8 mouse cellular contexts compared by ENCODE assay signal in genomic region chr7:138919156-138919944, GRCm38 (mm10). TPM values are rescaled to one million over a fixed set of nuclear protein-coding genes. Genes with fewer than 3 reads are reported as not detected.
DNase-seq lines count a peak whose midpoint lies in the region; ATAC-seq and TF ChIP-seq lines count a peak whose summit lies in the region.

No protein-coding gene starts in this region.

- intact Hi-C loops in left cerebral cortex, postnatal 14 days (cut with DNase I) = no loop called here

- peaks cover 0 to 9% of the 10 kb centered on the region in 2 experiments; a peak in 2 of 4 replicates for H3K4me1 ChIP-seq in liver, embryonic 14.5 days (replicated peaks; ENCODE audit: control insufficient read depth in 2 of 2, insufficient read depth in 2 of 2, low read length in 1 of 2)

- peak overlapping the region; percentile 35 to 50 for H3K4me3 ChIP-seq in liver, embryonic 14.5 days (ENCODE audit: insufficient read depth in 1 of 2, low read depth in 2 of 2, low read length in 2 of 2)

- peak; percentile 34 for TF ChIP-seq EP300 in liver, embryonic 14.5 days (IDR thresholded peaks at IDR 0.05; ENCODE audit: low read depth)

- H3K27me3 ChIP-seq in liver, embryonic 14.5 days (ENCODE audit: control insufficient read depth, insufficient read depth, low read length) = no peaks in the 10 kb centered on the region

- H3K4me2 ChIP-seq in liver, embryonic 14.5 days (ENCODE audit: low read depth) = peak overlapping the region; percentile 60

- DNase-seq in left cerebral cortex, postnatal 14 days (ENCODE audit: low spot score in 2 of 2) = peak; percentile 27 to 52
- DNase-seq in left cerebral cortex, adult 8-10 months (ENCODE audit: low spot score in 2 of 2) = no peak
- peak; percentile 27 to 34 for DNase-seq in cerebellum, postnatal 36 days
- DNase-seq in gastrocnemius, postnatal 25 days = peak; percentile 85
- DNase-seq in liver, embryonic 14.5 days (ENCODE audit: low read depth in 3 of 3, low spot score in 3 of 3) = peak in 1 of 3 experiments; percentile 62
- peak; percentile 42 for DNase-seq in naive thymus-derived CD4-positive, alpha-beta T cell, adult 2 months (ENCODE audit: low read depth)
- DNase-seq in testis, postnatal 10 days (ENCODE audit: low spot score) = peak; percentile 76

- no peaks in the 10 kb centered on the region for H3K9me3 ChIP-seq in liver, embryonic 14.5 days (ENCODE audit: control insufficient read depth, low read length)

- ATAC-seq in inflammation-experienced regulatory T-cells, adult 6 months = peak; percentile 50
- ATAC-seq in liver, embryonic 14.5 days (ENCODE audit: insufficient read depth) = peak; percentile 78

- peak; percentile 39; the same call in 1 of the 2 replicates for TF ChIP-seq CTCF in liver, embryonic 14.5 days (IDR thresholded peaks at IDR 0.05; ENCODE audit: low read depth)

- WGBS in liver, embryonic 14.5 days (ENCODE audit: insufficient replicate concordance) = 1% methylated on average over 26 of the region's 26 CpGs

- H3K27ac ChIP-seq in liver, embryonic 14.5 days = peak overlapping the region; percentile 12; the same call in 1 of the 2 replicates

- peak overlapping the region; percentile 36; the same call in 1 of the 2 replicates for H3K9ac ChIP-seq in liver, embryonic 14.5 days (replicated peaks)

- H3K36me3 ChIP-seq in liver, embryonic 14.5 days (replicated peaks; ENCODE audit: control insufficient read depth, insufficient read depth, low read depth) = no peaks in the 10 kb centered on the region

RNA-seq across cellular contexts. Expression of gene Bnip3, which starts 10.0 kb away (rescaled TPM):
- total RNA-seq in left cerebral cortex, postnatal 14 days (2021) = 100 to 1,000 TPM; 130 to 134 TPM
- 100 to 1,000 TPM; 129 to 161 (median 140) TPM for total RNA-seq in left cerebral cortex, adult 8-10 months (2022)
- 100 to 1,000 TPM; 152 to 182 TPM for total RNA-seq in gastrocnemius, postnatal 25 days (2021)
- polyA plus RNA-seq in inflammation-experienced regulatory T-cells, adult 6 months (2017; shearing (Covaris generic)) = 10 to 100 TPM in 2 of 3 experiments, 1 to 10 TPM in 1; 3.2 to 17.6 (median 14.4) TPM
- 15.0 and 18.7 TPM in 2 replicates for polyA plus RNA-seq in liver, embryonic 14.5 days (2012; rRNA removed)
- polyA plus RNA-seq in liver, embryonic 14.5 days (2014; fragmentation: Nextera tagmentation; extraction: Ambion mirVana) = 63.0 and 77.1 TPM in 2 replicates

RNA-seq across cellular contexts. Expression of gene Jakmip3, which starts 21.2 kb away (rescaled TPM):
- total RNA-seq in left cerebral cortex, postnatal 14 days (2021) = 10 to 100 TPM; 42.1 to 44.0 TPM
- 10 to 100 TPM; 43.6 to 52.7 (median 51.6) TPM for total RNA-seq in left cerebral cortex, adult 8-10 months (2022)
- total RNA-seq in gastrocnemius, postnatal 25 days (2021) = under 1 TPM in 1 of 2 experiments, not detected in 1; 0.15 TPM
- under 1 TPM in 2 of 3 experiments, not detected in 1; 0.09 to 0.33 TPM for polyA plus RNA-seq in inflammation-experienced regulatory T-cells, adult 6 months (2017; shearing (Covaris generic))
- 0.01 TPM in 1 of 2 replicates, not detected in the other for polyA plus RNA-seq in liver, embryonic 14.5 days (2012; rRNA removed)
- polyA plus RNA-seq in liver, embryonic 14.5 days (2014; fragmentation: Nextera tagmentation; extraction: Ambion mirVana) = not detected in 2 replicates

Comparison
In these comparisons a context has a peak if more than half of its experiments do, and no peak if none do; other contexts are left out.
1. DNase-seq: peak in left cerebral cortex, postnatal 14 days (2 of 2), cerebellum, postnatal 36 days (2 of 2), gastrocnemius, postnatal 25 days (single experiment), naive thymus-derived CD4-positive, alpha-beta T cell, adult 2 months (single experiment) and testis, postnatal 10 days (single experiment); none in left cerebral cortex, adult 8-10 months (0 of 2).
2. RNA of gene Jakmip3, which starts 21.2 kb away (total RNA-seq): 43.6 to 52.7 TPM in left cerebral cortex, adult 8-10 months and 42.1 to 44.0 TPM in left cerebral cortex, postnatal 14 days; 0.15 TPM in gastrocnemius, postnatal 25 days; every median in the first group is over 10 times any median in the second.